Mouse (Mus musculus) neural tube, embryonic 10.5 days (tissue): ENCODE results near the gene Rras2.
A peak's percentile ranks its signal among the peaks of the same experiment; 100 is the strongest.

Source experiments
- DNase-seq: peaks from one replicate; pipeline ENCODE4 v3.0.0-alpha.2; 2017; ENCODE audit warnings: low spot score; ENCODE audit errors: extremely low spot score

The Rras2 gene

DNA sequence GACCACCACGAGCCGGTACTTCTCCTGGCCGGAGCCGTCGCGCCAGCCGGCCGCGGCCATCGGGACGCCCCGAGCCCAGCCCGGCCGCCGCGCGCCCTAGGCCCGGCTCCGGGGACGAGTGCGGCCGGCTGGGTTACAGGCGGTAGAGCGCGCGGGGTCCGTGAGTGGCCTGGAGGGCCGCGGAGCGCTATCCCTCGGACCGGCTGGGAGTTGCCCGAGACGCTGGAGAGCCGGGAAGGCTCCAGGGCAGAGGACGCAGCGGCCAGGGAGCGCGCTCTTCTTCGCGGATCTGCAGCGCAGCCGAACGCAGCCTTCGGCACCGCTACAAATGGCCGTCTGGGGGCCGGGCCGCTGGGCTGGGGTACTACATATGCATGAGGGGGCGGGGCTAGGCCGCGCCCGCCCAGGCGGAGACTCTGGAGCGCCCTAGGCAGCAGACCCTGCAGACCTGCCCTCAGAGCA lies at the start of gene Rras2:
Gene Rras2, minus strand, starts transcription at position 338 of the 462 bp plus-strand sequence.
- peak; percentile 93 for DNase-seq

DNA sequence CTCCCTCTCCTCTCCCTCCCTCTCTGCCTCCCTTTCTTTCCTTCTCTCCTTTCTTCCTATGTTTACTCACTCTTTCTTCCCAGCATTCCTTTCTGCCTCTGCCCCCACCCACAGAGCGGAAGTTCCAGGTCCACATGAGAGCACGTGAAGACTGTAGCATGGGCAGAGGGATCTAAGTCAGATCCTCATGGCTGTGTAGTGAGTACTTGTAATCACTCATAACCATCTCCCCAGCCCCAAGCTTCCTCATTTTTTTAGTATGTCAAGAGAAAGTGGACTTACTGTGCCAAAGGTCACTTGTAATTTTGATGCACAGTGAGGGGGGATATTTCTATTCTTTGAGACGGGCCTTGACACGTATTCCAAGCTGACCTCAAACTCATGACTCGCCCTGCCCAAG lies 45.4 kb upstream of the Rras2 start:
- DNase-seq: no peak

DNA sequence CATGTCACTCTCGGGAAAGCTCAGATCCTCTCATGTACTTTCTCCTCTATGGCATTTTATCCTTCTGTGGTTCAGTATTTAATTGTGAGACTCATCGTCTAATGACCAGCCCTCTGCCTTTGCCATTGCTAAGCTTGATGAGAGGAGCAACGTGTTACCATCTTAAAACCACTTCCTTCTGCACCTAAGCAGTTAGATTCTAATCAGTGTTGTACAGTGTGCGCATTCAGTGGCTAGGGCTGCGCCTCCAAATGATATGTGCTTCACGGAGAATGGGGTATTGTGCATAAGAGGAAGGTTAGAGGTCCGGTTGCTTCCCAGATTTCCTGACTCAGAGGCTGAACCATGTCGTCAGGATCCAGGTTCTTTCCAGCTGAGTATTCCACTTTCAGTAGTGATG lies 43.5 kb upstream of the Rras2 start:
- DNase-seq: no peak

- no peak for DNase-seq
Observed at GRCm38 (mm10) chr7:114157716-114158278, 40.2 kb upstream of the Rras2 start.

- no peak for DNase-seq
Observed at GRCm38 (mm10) chr7:114156364-114156763, 38.8 kb upstream of the Rras2 start.

- no peak for DNase-seq
Observed at GRCm38 (mm10) chr7:114155053-114155865, 37.7 kb upstream of the Rras2 start.

DNA sequence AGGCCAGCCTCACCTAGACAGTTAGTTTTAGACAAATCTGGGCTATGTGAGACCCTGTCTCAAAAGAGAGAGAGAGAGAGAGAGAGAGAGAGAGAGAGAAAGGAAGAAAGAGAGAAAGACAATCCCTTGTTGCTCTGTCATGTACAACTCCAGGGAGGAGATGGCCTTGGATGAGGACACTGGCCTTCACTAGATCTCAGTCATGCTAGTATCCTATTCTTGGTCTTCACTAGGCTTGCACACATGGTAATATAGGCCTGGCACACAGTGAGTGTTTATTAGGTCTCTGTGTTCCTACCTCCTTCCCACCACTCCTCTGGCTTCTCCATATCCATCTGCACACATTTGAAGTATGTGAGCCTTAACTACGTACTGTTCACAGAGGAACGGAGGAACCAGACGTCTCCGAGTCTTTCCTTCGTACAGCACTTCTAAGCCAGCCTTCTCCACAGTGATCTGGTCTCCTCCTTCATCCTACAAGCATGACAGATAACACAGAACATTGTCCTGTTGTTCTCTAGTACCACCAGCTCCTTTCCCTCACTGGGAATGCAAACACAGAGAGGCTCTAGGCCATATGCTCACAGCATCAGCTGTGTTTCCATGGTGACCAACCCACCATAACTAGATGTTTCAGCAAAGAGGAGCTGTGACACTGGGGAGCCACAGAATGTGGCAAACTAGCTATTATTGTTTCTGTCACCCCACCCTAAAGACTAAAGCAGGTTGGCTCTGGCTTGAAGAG lies 33.6 kb upstream of the Rras2 start:
- DNase-seq: no peak

- no peak for DNase-seq
Observed at GRCm38 (mm10) chr7:114149564-114149963, 32.0 kb upstream of the Rras2 start.

- DNase-seq: no peak
Observed at GRCm38 (mm10) chr7:114149135-114149534, 31.6 kb upstream of the Rras2 start.

DNA sequence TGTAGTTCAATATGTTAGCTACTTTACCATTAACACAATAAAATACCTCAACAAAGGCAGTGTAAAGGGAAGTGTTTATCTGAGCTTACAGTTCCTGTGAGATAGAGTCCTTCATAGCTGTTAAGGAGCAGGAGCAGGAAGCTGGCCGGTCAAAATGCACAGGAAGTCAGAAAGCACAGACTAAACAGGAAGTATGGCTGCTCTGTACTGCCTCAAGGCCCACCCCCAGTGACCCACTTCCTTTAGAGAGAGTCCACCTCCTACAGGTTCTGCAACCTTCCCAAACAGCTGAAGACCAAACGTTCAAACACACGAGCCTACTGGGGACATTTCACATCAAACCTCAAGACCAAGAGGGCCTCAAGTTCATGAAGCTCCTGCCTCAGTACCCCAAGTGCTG lies 28.3 kb upstream of the Rras2 start:
- DNase-seq: no peak

DNA sequence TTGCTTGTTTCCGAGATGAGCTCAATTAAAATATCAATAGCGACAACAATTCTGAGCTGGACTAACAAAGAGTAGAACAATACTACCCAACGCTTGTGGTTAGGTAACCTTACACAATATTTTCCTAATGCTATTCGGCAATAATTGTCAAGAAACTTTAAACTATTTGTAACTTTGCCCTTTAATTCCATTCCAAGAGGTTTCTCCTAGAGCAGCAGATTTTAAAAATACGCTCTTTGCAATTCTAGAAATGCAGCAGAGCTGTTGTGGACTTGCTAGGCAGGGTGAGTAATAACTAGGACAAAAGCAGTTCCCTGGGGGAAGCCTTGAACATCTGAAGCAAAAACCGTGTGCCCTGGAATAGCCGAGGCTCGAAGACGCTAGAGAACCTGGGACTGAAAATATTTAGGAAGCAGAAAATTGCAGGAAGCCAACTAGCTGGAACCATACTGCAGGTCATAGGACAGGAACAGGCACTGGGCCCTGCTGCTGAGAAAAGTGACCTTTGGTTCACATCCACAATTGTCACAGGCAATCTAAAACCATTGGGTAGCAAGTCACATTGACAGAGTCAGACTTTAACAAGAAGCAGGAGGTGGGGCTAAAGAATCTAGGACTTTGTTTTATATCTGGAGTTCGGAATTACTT lies 24.7 kb upstream of the Rras2 start:
- no peak for DNase-seq

DNA sequence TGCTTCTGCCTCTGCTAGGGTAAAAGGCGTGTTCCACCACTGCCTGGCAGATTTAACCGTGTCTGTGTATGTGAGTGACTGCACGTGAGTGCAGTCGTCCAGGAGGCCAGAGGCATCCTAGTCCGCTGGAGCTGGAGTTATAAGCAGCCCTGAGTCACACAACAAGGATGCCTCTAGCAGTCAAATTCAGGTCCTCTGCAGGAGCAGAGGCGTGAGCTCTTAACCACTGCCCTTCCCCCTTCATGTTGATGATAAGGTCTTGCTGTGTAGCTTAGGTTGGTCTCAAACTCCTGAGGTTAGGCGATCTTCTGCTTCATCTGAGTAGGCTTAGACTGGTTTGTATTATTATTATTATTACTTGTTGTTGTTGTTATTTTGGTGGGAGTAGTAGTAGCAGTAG lies 22.4 kb upstream of the Rras2 start:
- no peak for DNase-seq

- no peak for DNase-seq
Observed at GRCm38 (mm10) chr7:114139400-114139799, 21.8 kb upstream of the Rras2 start.

GRCm38 (mm10) chr7:114138261-114138660 lies 20.7 kb upstream of the Rras2 start:
- no peak for DNase-seq

DNA sequence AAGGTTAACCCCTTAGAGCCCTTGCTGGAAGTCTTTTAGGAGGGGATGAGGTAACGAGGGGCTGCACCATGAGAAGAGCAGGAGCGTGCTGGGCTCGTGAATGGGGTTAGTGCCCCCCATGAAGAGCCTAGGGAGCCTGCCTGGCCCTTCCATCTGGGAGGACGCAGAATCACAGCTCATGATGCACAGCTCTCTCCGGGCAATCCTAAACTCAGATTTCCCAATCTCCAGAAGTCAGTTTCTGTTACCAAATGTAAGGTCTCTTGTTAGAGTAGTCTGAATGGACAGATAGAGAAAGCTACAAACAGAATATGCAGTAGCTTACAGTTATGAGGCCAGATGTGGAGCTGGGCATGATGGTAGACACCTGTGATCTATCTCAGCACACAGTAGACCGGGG lies 17.6 kb upstream of the Rras2 start:
- DNase-seq: no peak

DNA sequence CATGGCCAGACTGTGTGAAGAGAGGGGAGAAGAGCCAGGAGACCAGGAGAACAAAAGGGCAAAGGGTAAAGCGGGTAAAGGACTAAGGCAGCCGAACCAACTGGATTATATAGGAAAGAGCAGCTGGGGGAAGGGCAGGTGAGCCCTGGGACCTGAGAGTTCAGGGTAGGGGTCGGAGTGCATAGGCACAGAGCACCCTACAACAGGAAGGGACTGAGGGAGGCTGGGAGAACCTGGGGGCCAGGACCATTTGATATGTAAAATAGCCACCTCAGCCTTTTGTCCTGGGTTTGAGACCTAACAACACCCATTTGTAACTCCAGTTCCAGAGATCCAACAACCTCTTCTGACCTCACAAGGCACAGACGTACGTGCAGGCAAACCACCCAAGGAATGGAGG lies 16.4 kb upstream of the Rras2 start:
- no peak for DNase-seq

- no peak for DNase-seq
Observed at GRCm38 (mm10) chr7:114132316-114132715, 14.7 kb upstream of the Rras2 start.

DNA sequence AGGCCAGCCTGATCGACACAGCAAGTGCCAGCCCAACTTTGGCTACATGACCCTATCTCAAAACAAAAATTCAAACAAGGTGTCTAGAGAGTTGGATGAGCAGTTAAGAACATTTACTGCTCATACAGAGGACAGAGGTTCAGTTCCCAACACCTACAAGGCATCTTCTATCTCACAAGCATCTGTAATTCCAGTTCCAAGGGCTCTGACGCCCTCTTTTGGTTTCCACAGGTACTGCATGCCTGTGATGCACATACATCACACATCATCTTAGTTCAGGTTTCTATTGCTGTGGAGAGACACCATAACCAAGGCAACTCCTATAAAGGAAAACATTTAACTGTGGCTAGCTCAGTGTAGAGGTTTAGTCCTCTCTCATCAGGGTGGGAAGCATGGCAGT lies 11.7 kb upstream of the Rras2 start:
- DNase-seq: no peak

- no peak for DNase-seq
Observed at GRCm38 (mm10) chr7:114118180-114118579, 599 bp upstream of the Rras2 start.

GRCm38 (mm10) chr7:114116711-114117351 lies 750 bp downstream of the Rras2 start:
- peak; percentile 78 for DNase-seq

DNA sequence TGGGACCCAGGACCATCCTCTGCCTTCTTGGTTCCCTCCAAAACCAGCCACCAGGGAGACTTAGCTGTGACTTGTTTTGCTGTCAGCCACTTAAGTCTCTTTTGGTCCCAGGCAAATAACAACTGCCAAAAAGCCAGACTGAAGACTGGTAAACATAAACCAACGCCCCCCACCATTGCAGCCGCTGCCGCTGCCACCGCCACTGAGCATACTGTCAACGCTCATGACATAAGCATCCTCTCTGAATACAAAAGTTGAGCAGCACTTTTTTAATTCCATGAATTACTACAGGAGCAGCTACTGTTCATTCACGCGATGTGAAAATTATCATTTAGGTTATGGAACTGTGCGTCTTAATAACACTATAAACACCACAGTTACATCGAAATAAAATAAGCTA lies 1.6 kb downstream of the Rras2 start:
- no peak for DNase-seq
